Mouse (Mus musculus) ES-Bruce4 (cell line): ENCODE measurements around the gene Abhd14b.

Experiments used
- CTCF ChIP-seq: IDR thresholded peaks from one replicate; pipeline ENCODE4 v1.8.1; 2011; ENCODE audit warnings: low read depth, low read length
- EP300 ChIP-seq: IDR thresholded peaks from 2 replicates; pipeline ENCODE4 v1.6.1; 2011; ENCODE audit warnings: low read depth, low read length; ENCODE audit not compliant: insufficient read depth
- POLR2A ChIP-seq: IDR thresholded peaks from one replicate; pipeline ENCODE4 v1.8.1; 2011; ENCODE audit warnings: low read length; ENCODE audit not compliant: insufficient read depth

- no peak for TF ChIP-seq EP300
- TF ChIP-seq CTCF, result no peak
- no peak for TF ChIP-seq POLR2A
Observed at GRCm38 (mm10) chr9:106457920-106458319, 10.7 kb downstream of the Abhd14b start.
